Mouse (Mus musculus) skeletal muscle tissue, adult 2 months (tissue): ENCODE data around the gene Tnfrsf14.
A peak's percentile ranks its signal among the peaks of the same experiment; 100 is the strongest.

Experiments
- DNase-seq: peaks from one replicate; pipeline ENCODE4 v3.0.0-alpha.2; 2012; ENCODE audit warnings: low read depth, low spot score

Gene Tnfrsf14

GRCm38 (mm10) chr4:154916662-154917061 lies 11.7 kb downstream of the Tnfrsf14 start:
- no peak for DNase-seq

GRCm38 (mm10) chr4:154915286-154915685 lies 13.1 kb downstream of the Tnfrsf14 start:
- no peak for DNase-seq

GRCm38 (mm10) chr4:154914707-154915106 lies 13.7 kb downstream of the Tnfrsf14 start:
- no peak for DNase-seq

- DNase-seq, result no peak
Measured at GRCm38 (mm10) chr4:154914252-154914651, 14.1 kb downstream of the Tnfrsf14 start.

- DNase-seq, result no peak
Measured at GRCm38 (mm10) chr4:154913845-154914244, 14.5 kb downstream of the Tnfrsf14 start.

- DNase-seq, result no peak
Measured at GRCm38 (mm10) chr4:154911644-154912043, 16.7 kb downstream of the Tnfrsf14 start.

GRCm38 (mm10) chr4:154910606-154911522 lies 17.5 kb downstream of the Tnfrsf14 start:
- DNase-seq, result no peak

- no peak for DNase-seq
Measured at GRCm38 (mm10) chr4:154908490-154908889, 19.9 kb downstream of the Tnfrsf14 start.

- no peak for DNase-seq
Measured at GRCm38 (mm10) chr4:154907833-154908232, 20.5 kb downstream of the Tnfrsf14 start.

GRCm38 (mm10) chr4:154904185-154905071 lies 23.9 kb downstream of the Tnfrsf14 start:
- DNase-seq, result peak; percentile 51

GRCm38 (mm10) chr4:154902371-154902770 lies 26.0 kb downstream of the Tnfrsf14 start:
- no peak for DNase-seq

GRCm38 (mm10) chr4:154898506-154899446 lies 29.6 kb downstream of the Tnfrsf14 start, which contains the start of gene Fam213b:
Gene Fam213b, minus strand, starts transcription at chr4:154899135.
- DNase-seq, result peak; percentile 88

- DNase-seq, result peak; percentile 81
Measured at GRCm38 (mm10) chr4:154897676-154898465, 30.5 kb downstream of the Tnfrsf14 start.

- no peak for DNase-seq
Measured at GRCm38 (mm10) chr4:154895549-154895948, 32.8 kb downstream of the Tnfrsf14 start.

- DNase-seq, result no peak
Measured at GRCm38 (mm10) chr4:154890887-154891286, 37.5 kb downstream of the Tnfrsf14 start.

- no peak for DNase-seq
Measured at GRCm38 (mm10) chr4:154887593-154888250, 40.6 kb downstream of the Tnfrsf14 start.

GRCm38 (mm10) chr4:154886876-154887592 lies 41.3 kb downstream of the Tnfrsf14 start:
- DNase-seq, result no peak

GRCm38 (mm10) chr4:154885416-154885815 lies 42.9 kb downstream of the Tnfrsf14 start:
- DNase-seq, result no peak
